Mouse (Mus musculus) midbrain, embryonic 15.5 days (tissue): ENCODE data around the gene Idh3a. TPM values are rescaled to one million over a fixed set of nuclear protein-coding genes. Genes with fewer than 3 reads are reported as not detected.

Experiments
- polyA plus RNA-seq: library from polyadenylated mRNA; unstranded; fragments of >200 nt; fragmentation: Nextera tagmentation; extraction: Ambion mirVana; gene quantifications from 2 replicates; pipeline ENCODE4 v1.2.1, GENCODE M21; 2015

The Idh3a gene
- polyA plus RNA-seq, 1 experiment from 2014 or later: 132 TPM

Other genes with a start within 250 kb of the Idh3a start
- 57.0 and 63.2 TPM in 2 replicates for gene Dmxl2, start 84.7 kb upstream of the Idh3a start, polyA plus RNA-seq
- gene Sh2d7, start 47.4 kb upstream of the Idh3a start, polyA plus RNA-seq: not detected in 2 replicates
- gene Cib2, start 26.1 kb upstream of the Idh3a start, polyA plus RNA-seq: 43.2 and 44.6 TPM in 2 replicates
- 17.9 and 22.6 TPM in 2 replicates for gene Acsbg1, start 75.5 kb downstream of the Idh3a start, polyA plus RNA-seq
- 7.1 and 7.2 TPM in 2 replicates for gene Dnaja4, start 112.5 kb downstream of the Idh3a start, polyA plus RNA-seq
- 89.8 and 95.0 TPM in 2 replicates for gene Wdr61, start 148.2 kb downstream of the Idh3a start, polyA plus RNA-seq
- gene Crabp1, start 178.4 kb downstream of the Idh3a start, polyA plus RNA-seq: 22.4 and 25.1 TPM in 2 replicates